Mouse (Mus musculus): ENCODE measurements at regions not wholly inside any gene's neighbourhood (a gene's known extent, or its start where the extent isn't known, plus 50 kb on each side); places are given as distances from the start of the nearest gene placed in this dataset.

- no peak for DNase-seq
These were observed 158.2 kb downstream of the Calcrl start for GRCm38 (mm10) chr2:84266883-84267554.

- no peak for DNase-seq
These were observed 151.0 kb downstream of the Calcrl start for GRCm38 (mm10) chr2:84274038-84274724.

- no peak for DNase-seq
These were observed 148.0 kb downstream of the Calcrl start for GRCm38 (mm10) chr2:84277181-84277580.
